9 mouse cellular contexts compared by ENCODE assay signal in the genomic region with DNA sequence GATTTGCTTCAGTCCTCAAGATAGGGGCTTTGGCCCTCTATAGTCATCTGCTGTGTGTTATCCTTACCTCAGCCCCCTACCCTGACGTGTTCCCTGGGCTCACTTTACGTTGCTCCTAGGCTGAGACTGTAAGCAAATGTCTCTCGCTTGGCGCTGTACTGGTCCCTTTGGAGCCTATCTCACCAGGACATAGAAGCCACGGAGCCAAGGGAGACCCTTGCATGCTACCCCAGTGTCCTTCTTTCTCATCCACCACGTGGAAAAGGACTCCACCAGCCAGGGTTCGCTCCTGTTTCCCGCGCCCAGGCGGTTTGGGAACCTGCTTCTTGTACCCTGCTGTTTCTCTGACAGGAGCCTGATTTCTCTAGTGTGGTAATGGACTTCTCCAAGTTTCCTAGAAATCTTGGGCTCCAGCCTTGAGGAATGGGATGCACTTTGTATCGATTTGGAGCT. TPM values are rescaled to one million over a fixed set of nuclear protein-coding genes. Genes with fewer than 3 reads are reported as not detected.
DNase-seq lines count a peak whose midpoint lies in the region; ATAC-seq and TF ChIP-seq lines count a peak whose summit lies in the region.
"Had no signal": no experiment of that assay in that cellular context is flagged by ENCODE, and none has a peak within 500 bp of the region (broad histone marks: within the 10 kb centered on the region; RNA-seq: fewer than 3 reads in every experiment).

No protein-coding gene starts in this region.

- ATAC-seq in heart, embryonic 16.5 days (replicated peaks; ENCODE audit: extremely low read depth, insufficient read depth, low FRiP score) = no peak
- peak; percentile 50 for ATAC-seq in hindbrain, embryonic 11.5 days (ENCODE audit: low FRiP score)
- 0 out of 2 replicates have a peak, but pooled peaks have one; percentile 12 for ATAC-seq in megakaryocyte, adult 5-6 weeks (ENCODE audit: poor library complexity, severe bottlenecking)
- ATAC-seq in stomach, postnatal 0 days (ENCODE audit: low FRiP score, low TSS enrichment) = peak; percentile 18; the same call in 1 of the 2 replicates
- ATAC-seq: Patski had no signal

- no peak overlapping the region for H3K27ac ChIP-seq in heart, embryonic 16.5 days (ENCODE audit: low read length)
- H3K27ac ChIP-seq in cortical plate, adult 2 months (ENCODE audit: insufficient read depth, low read length) = no peak overlapping the region
- no peak overlapping the region for H3K27ac ChIP-seq in hindbrain, embryonic 11.5 days (ENCODE audit: low read depth, low read length)
- no peak overlapping the region for H3K27ac ChIP-seq in stomach, postnatal 0 days (replicated peaks)

- H3K4me1 ChIP-seq in heart, embryonic 16.5 days (ENCODE audit: control insufficient read depth, insufficient read depth, low read length) = peaks cover 5% of the 10 kb centered on the region; the same call in 1 of the 2 replicates
- peaks cover 3% of the 10 kb centered on the region; the same call in 1 of the 2 replicates for H3K4me1 ChIP-seq in cortical plate, adult 2 months (ENCODE audit: control insufficient read depth, insufficient read depth, low read length)
- H3K4me1 ChIP-seq in hindbrain, embryonic 11.5 days (replicated peaks; ENCODE audit: control insufficient read depth, insufficient read depth, low read length) = no peaks in the 10 kb centered on the region
- H3K4me1 ChIP-seq in stomach, postnatal 0 days (replicated peaks; ENCODE audit: control insufficient read depth, insufficient read depth) = no peaks in the 10 kb centered on the region

- H3K9me3 ChIP-seq in heart, embryonic 16.5 days (replicated peaks; ENCODE audit: control insufficient read depth, low read length) = no peaks in the 10 kb centered on the region
- no peaks in the 10 kb centered on the region for H3K9me3 ChIP-seq in hindbrain, embryonic 11.5 days (ENCODE audit: control insufficient read depth, low read length)
- no peaks in the 10 kb centered on the region for H3K9me3 ChIP-seq in stomach, postnatal 0 days (ENCODE audit: control insufficient read depth, low read length)

- H3K36me3 ChIP-seq in heart, embryonic 16.5 days (ENCODE audit: control insufficient read depth, insufficient read depth) = no peaks in the 10 kb centered on the region
- H3K36me3 ChIP-seq in hindbrain, embryonic 11.5 days (ENCODE audit: control insufficient read depth, insufficient read depth, low read length) = no peaks in the 10 kb centered on the region
- H3K36me3 ChIP-seq in stomach, postnatal 0 days (ENCODE audit: control insufficient read depth, insufficient read depth, low read length) = no peaks in the 10 kb centered on the region

- TF ChIP-seq POLR2A in cortical plate, adult 2 months (IDR thresholded peaks at IDR 0.05; ENCODE audit: extremely low read depth, insufficient read depth, low read length) = no peak

- no peak for TF ChIP-seq EP300 in stomach, postnatal 0 days (optimal IDR thresholded peaks at IDR 0.05)

- peak overlapping the region; percentile 82 for H3K4me2 ChIP-seq in heart, embryonic 16.5 days (ENCODE audit: low read depth, low read length)
- peak overlapping the region; percentile 88 for H3K4me2 ChIP-seq in hindbrain, embryonic 11.5 days (replicated peaks; ENCODE audit: low read depth, low read length)
- H3K4me2 ChIP-seq in stomach, postnatal 0 days (replicated peaks; ENCODE audit: low read depth) = peak overlapping the region; percentile 83

- TF ChIP-seq CTCF in cortical plate, adult 2 months (IDR thresholded peaks at IDR 0.05; ENCODE audit: extremely low read depth, insufficient read depth, low read length) = no peak
- no peak for TF ChIP-seq CTCF in stomach, postnatal 0 days (IDR thresholded peaks at IDR 0.05; ENCODE audit: low read depth)

- intact Hi-C loops in heart, postnatal 14 days (cut with DNase I) = no loop called here

- 7% methylated on average over 11 of the region's 11 CpGs for WGBS in heart, embryonic 16.5 days
- WGBS in hindbrain, embryonic 11.5 days = 10% methylated on average over 11 of the region's 11 CpGs
- WGBS in stomach, postnatal 0 days = 11% methylated on average over 11 of the region's 11 CpGs

- peak overlapping the region; percentile 62 for H3K4me3 ChIP-seq in heart, embryonic 16.5 days (ENCODE audit: low read length)
- peak overlapping the region; percentile 81 for H3K4me3 ChIP-seq in cortical plate, adult 2 months (ENCODE audit: insufficient read depth, low read length)
- H3K4me3 ChIP-seq in hindbrain, embryonic 11.5 days (ENCODE audit: low read depth, low read length) = peak overlapping the region; percentile 51
- peak overlapping the region; percentile 42 for H3K4me3 ChIP-seq in stomach, postnatal 0 days (ENCODE audit: low read depth, low read length)

- no peak overlapping the region for H3K9ac ChIP-seq in heart, embryonic 16.5 days (ENCODE audit: low read length)
- peak overlapping the region; percentile 4 for H3K9ac ChIP-seq in hindbrain, embryonic 11.5 days (ENCODE audit: low read depth, low read length)
- no peak overlapping the region for H3K9ac ChIP-seq in stomach, postnatal 0 days (ENCODE audit: low read length)

- no peak for DNase-seq in heart, postnatal 14 days
- DNase-seq in hindbrain, embryonic 11.5 days (ENCODE audit: low spot score) = no peak
- no peak for DNase-seq in stomach, postnatal 0 days (ENCODE audit: low spot score)
- no peak for DNase-seq in adrenal gland, postnatal 10 days
- no peak for DNase-seq in urinary bladder, postnatal 25 days (ENCODE audit: low spot score)

- peaks cover 11% of the 10 kb centered on the region for H3K27me3 ChIP-seq in heart, embryonic 16.5 days (ENCODE audit: control insufficient read depth, insufficient read depth, low read length)
- H3K27me3 ChIP-seq in hindbrain, embryonic 11.5 days (ENCODE audit: control insufficient read depth, insufficient read depth, low read length) = no peaks in the 10 kb centered on the region
- no peaks in the 10 kb centered on the region for H3K27me3 ChIP-seq in stomach, postnatal 0 days (ENCODE audit: control insufficient read depth, insufficient read depth, low read length)

RNA-seq across cellular contexts. Expression of gene Frmd3, which starts 0.8 kb away (rescaled TPM):
- 0.25 and 0.32 TPM in 2 replicates for polyA plus RNA-seq in heart, embryonic 16.5 days (2015; fragmentation: Nextera tagmentation; extraction: Ambion mirVana)
- total RNA-seq in heart, postnatal 14 days (2021) = under 1 TPM; 0.10 to 0.17 TPM
- polyA plus RNA-seq in cortical plate, adult 2 months (2012; rRNA removed) = 6.1 and 6.5 TPM in 2 replicates
- polyA plus RNA-seq in hindbrain, embryonic 11.5 days (2014; fragmentation: Nextera tagmentation; extraction: Ambion mirVana) = 3.9 and 4.4 TPM in 2 replicates
- total RNA-seq in megakaryocyte, adult 5-6 weeks (2015) = not detected in 2 replicates
- not detected in 2 replicates for total RNA-seq in megakaryocyte, adult 5-6 weeks (2017)
- polyA plus RNA-seq in stomach, postnatal 0 days (2015; fragmentation: Nextera tagmentation; extraction: Ambion mirVana) = 0.40 and 0.50 TPM in 2 replicates
- under 1 TPM; 0.54 to 1.00 TPM for total RNA-seq in adrenal gland, postnatal 10 days (2021)
- polyA plus RNA-seq: Patski had no signal
